Mouse (Mus musculus) E14TG2a.4 (cell line): ENCODE measurements around the gene Alkbh4.

ENCODE experiments used
- CTCF ChIP-seq: conservative IDR thresholded peaks from 2 replicates; pipeline ENCODE4 v1.5.1; 2014; ENCODE audit warnings: low read length
- POU5F1 ChIP-seq: IDR thresholded peaks from 2 replicates; pipeline ENCODE4 v1.6.1; 2014; ENCODE audit warnings: low read length, borderline replicate concordance

DNA sequence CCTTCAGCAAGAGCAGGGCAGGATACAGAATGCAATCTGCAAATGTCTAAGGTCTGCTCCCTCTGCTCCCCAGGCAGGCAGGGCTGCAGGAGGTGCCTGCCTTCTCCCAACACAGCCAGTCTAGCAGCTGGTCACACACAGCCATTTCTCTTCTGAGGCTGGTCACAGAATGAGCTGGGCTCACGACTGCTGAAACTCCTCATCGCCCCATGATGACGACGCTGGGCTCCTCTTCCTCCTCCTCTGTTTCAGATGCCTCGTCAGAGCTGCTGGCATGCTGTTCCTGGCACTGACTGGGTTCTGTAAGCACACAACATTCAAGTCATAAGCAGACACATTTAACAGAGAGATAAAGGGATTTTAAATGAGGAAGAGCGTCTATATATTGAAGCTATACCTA, 45.3 kb downstream of the Alkbh4 start:
- TF ChIP-seq CTCF (no peak), POU5F1 (no peak)
